Mouse (Mus musculus) forebrain, embryonic 15.5 days (tissue): ENCODE measurements around the gene Ppp1cb. TPM values are rescaled to one million over a fixed set of nuclear protein-coding genes. Genes with fewer than 3 reads are reported as not detected.

Source experiments
- ATAC-seq: fragments of 200-750 bp; cut with Nextera tagmentation; replicated peaks from 2 replicates; pipeline ENCODE4 v1.8.0; 2017; ENCODE audit warnings: mild to moderate bottlenecking, moderate TSS enrichment, moderate library complexity
- H3K27ac ChIP-seq: fragments of 300-500 bp; sonication (generic); replicated peaks from 2 replicates; pipeline ENCODE4 v1.5.1; 2015; ENCODE audit warnings: mild to moderate bottlenecking, inconsistent platforms
- H3K27me3 ChIP-seq: fragments of 300-500 bp; sonication (generic); 2 replicates; pipeline ENCODE4 v1.6.1; 2015; ENCODE audit warnings: inconsistent platforms
- H3K36me3 ChIP-seq: fragments of 300-500 bp; sonication (generic); 2 replicates; pipeline ENCODE4 v1.6.1; 2015; ENCODE audit warnings: mild to moderate bottlenecking, inconsistent platforms
- H3K4me1 ChIP-seq: fragments of 300-500 bp; sonication (generic); 2 replicates; pipeline ENCODE4 v1.6.1; 2015; ENCODE audit warnings: inconsistent platforms
- H3K4me2 ChIP-seq: fragments of 300-500 bp; sonication (generic); replicated peaks from 2 replicates; pipeline ENCODE4 v1.6.1; 2015; ENCODE audit warnings: mild to moderate bottlenecking, inconsistent platforms
- H3K4me3 ChIP-seq: fragments of 300-500 bp; sonication (generic); 2 replicates; pipeline ENCODE4 v1.5.1; 2015; ENCODE audit warnings: mild to moderate bottlenecking, inconsistent platforms
- H3K9ac ChIP-seq: fragments of 300-500 bp; sonication (generic); replicated peaks from 2 replicates; pipeline ENCODE4 v1.6.1; 2015; ENCODE audit warnings: mild to moderate bottlenecking, inconsistent platforms
- H3K9me3 ChIP-seq: fragments of 300-500 bp; sonication (generic); 2 replicates; pipeline ENCODE4 v1.6.1; 2016; ENCODE audit warnings: inconsistent platforms
- WGBS: fragments of 180-500 bp; shearing (Covaris S2); methylation state at CpG from one replicate; pipeline ENCODE4 v1.1.7; 2015; ENCODE audit warnings: mixed read lengths; 5-methylcytosine and 5-hydroxymethylcytosine counted together
- polyA plus RNA-seq: library from polyadenylated mRNA; unstranded; fragments of >200 nt; fragmentation: Nextera tagmentation; extraction: Ambion mirVana; gene quantifications from 2 replicates; pipeline ENCODE4 v1.2.1, GENCODE M21; 2015

The Ppp1cb gene
- polyA plus RNA-seq, 1 experiment from 2014 or later, result 225 TPM

DNA sequence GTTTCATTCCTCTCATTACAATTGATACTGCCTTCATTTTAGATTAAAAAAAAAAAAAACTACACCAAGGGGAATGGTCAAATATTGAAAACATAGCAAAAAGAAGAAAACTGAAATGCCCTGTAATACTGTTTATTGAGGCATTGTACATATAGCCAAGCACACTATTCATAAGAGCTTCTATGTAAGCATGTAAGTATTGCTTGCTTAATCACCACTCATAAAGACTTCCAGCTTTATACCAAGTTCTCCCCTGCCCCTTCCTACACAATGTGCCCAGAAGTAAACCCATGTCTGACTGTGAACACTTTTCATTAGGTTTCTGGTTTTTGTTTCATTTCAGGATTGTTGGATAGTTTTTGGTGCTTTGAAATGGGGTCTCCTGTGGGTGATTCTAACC, 11.8 kb upstream of the Ppp1cb start:
- H3K4me2 ChIP-seq, result no peak overlapping the region
- ATAC-seq, result no peak
- H3K4me3 ChIP-seq, result no peak overlapping the region
- no peak overlapping the region for H3K27ac ChIP-seq
- H3K4me1 ChIP-seq, result peaks cover 6% of the 10 kb centered on the region; the same call in 1 of the 2 replicates
- no peaks in the 10 kb centered on the region for H3K27me3 ChIP-seq
- H3K9ac ChIP-seq, result no peak overlapping the region
- no peaks in the 10 kb centered on the region for H3K36me3 ChIP-seq
- H3K9me3 ChIP-seq, result no peaks in the 10 kb centered on the region

DNA sequence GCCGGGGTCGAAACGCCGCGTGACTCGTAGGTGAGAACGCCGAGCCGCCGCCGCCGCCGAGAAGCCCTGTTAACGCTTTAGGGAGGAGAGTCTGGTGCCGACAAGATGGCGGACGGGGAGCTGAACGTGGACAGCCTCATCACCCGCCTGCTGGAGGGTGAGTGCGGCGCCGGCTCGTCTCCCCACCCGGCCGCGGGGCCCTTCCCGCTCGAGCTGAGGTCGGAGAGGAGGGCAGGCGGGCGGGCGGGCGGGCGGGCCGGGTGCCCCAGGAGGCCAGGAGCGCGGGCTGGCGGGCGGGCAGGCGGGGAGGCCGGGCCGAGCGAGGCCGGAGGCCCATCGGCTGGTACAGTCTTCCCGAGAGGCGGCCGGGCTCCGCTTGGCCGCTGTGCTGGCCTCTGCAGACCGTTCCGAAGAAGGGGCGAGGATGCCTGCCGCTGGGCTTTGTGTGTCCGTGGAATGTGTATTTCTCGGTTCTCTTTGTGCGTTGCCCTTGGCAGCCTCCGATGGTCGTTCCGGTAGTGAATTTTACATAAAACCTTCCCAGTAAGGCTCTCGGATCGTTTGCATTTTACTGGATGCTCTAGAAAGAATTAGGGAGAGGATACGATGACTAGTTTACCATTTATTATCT, 723 bp downstream of the Ppp1cb start:
- peak overlapping the region; percentile 68 for H3K4me2 ChIP-seq
- peak; percentile 88 for ATAC-seq
- H3K9me3 ChIP-seq, result no peaks in the 10 kb centered on the region
- H3K36me3 ChIP-seq, result no peaks in the 10 kb centered on the region
- peak overlapping the region; percentile 89 for H3K4me3 ChIP-seq
- no peaks in the 10 kb centered on the region for H3K27me3 ChIP-seq
- H3K9ac ChIP-seq, result peak overlapping the region; percentile 98
- 2% methylated on average over 60 of the region's 63 CpGs for WGBS
- peak overlapping the region; percentile 99 for H3K27ac ChIP-seq
- peaks cover 21% of the 10 kb centered on the region for H3K4me1 ChIP-seq

- Histone ChIP-seq H3K4me3 (peak overlapping the region; percentile 89), H3K27me3 (no peaks in the 10 kb centered on the region), H3K4me1 (peaks cover 21% of the 10 kb centered on the region), H3K9ac (peak overlapping the region; percentile 98), H3K4me2 (peak overlapping the region; percentile 68), H3K36me3 (no peaks in the 10 kb centered on the region), H3K27ac (peak overlapping the region; percentile 99), H3K9me3 (no peaks in the 10 kb centered on the region)
- no peak for ATAC-seq
- under 1% methylated on average over 19 of the region's 19 CpGs for WGBS
Measured at GRCm38 (mm10) chr5:32459882-32460751, 1.5 kb downstream of the Ppp1cb start.

GRCm38 (mm10) chr5:32460973-32461372, 2.3 kb downstream of the Ppp1cb start:
- 0 out of 2 replicates have a peak overlapping the region, but pooled peaks have one; percentile 24 for H3K9ac ChIP-seq
- H3K4me1 ChIP-seq, result peaks cover 21% of the 10 kb centered on the region
- H3K27ac ChIP-seq, result no peak overlapping the region
- no peaks in the 10 kb centered on the region for H3K36me3 ChIP-seq
- H3K27me3 ChIP-seq, result no peaks in the 10 kb centered on the region
- ATAC-seq, result no peak
- peak overlapping the region; percentile 25 for H3K4me3 ChIP-seq
- H3K4me2 ChIP-seq, result peak overlapping the region; percentile 39
- 43% methylated on average over 2 of the region's 2 CpGs for WGBS
- no peaks in the 10 kb centered on the region for H3K9me3 ChIP-seq

GRCm38 (mm10) chr5:32472332-32473028, 13.8 kb downstream of the Ppp1cb start:
- Histone ChIP-seq H3K4me2 (no peak overlapping the region), H3K9me3 (no peaks in the 10 kb centered on the region), H3K4me1 (no peaks in the 10 kb centered on the region), H3K27me3 (no peaks in the 10 kb centered on the region), H3K36me3 (no peaks in the 10 kb centered on the region), H3K9ac (no peak overlapping the region), H3K27ac (no peak overlapping the region), H3K4me3 (no peak overlapping the region)
- no peak for ATAC-seq
- 93% methylated on average over 4 of the region's 4 CpGs for WGBS

DNA sequence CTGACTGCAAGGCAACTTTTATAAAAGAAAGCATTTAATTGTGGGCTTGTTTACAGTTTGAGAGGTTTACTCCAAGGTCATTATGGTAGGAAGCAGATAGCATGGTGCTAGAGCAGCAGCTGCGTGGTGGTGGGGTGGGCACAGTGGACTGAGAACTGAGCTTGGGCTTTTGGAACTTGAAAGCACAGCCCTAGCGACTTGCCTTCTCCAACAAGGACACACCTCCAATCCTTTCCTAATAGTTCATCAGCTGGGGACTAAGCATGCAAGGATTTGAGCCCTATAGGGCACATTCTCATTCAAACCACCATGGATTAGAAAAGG, 14.3 kb downstream of the Ppp1cb start:
- 87% methylated on average over 2 of the region's 2 CpGs for WGBS
- Histone ChIP-seq H3K27me3 (no peaks in the 10 kb centered on the region), H3K4me2 (no peak overlapping the region), H3K4me3 (no peak overlapping the region), H3K27ac (no peak overlapping the region), H3K4me1 (no peaks in the 10 kb centered on the region), H3K9ac (no peak overlapping the region), H3K9me3 (no peaks in the 10 kb centered on the region), H3K36me3 (no peaks in the 10 kb centered on the region)
- ATAC-seq, result no peak

DNA sequence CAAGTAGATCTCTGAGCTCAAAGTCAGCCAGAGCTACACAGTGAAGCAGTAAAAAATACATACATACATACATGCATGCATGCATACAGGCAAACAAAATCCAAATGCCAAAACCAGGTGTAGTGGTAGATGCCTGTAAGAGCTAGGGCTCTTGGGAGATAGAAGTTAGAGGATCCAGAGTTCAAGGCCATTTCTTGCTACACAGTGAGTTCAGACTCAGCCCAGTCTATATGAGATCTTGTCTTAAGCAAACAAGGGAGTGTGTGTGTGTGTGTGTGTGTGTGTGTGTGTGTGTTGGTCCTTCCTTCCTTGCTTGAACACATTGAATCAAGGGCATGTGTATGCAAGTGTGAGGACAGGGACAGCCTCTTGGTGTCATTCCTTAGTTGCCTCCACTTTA, 17.9 kb downstream of the Ppp1cb start:
- Histone ChIP-seq H3K4me2 (no peak overlapping the region), H3K9ac (no peak overlapping the region), H3K9me3 (no peaks in the 10 kb centered on the region), H3K27me3 (no peaks in the 10 kb centered on the region), H3K4me3 (no peak overlapping the region), H3K27ac (no peak overlapping the region), H3K4me1 (no peaks in the 10 kb centered on the region), H3K36me3 (peaks cover 20% of the 10 kb centered on the region)
- no peak for ATAC-seq

GRCm38 (mm10) chr5:32478972-32479371, 20.3 kb downstream of the Ppp1cb start:
- no peak overlapping the region for H3K27ac ChIP-seq

DNA sequence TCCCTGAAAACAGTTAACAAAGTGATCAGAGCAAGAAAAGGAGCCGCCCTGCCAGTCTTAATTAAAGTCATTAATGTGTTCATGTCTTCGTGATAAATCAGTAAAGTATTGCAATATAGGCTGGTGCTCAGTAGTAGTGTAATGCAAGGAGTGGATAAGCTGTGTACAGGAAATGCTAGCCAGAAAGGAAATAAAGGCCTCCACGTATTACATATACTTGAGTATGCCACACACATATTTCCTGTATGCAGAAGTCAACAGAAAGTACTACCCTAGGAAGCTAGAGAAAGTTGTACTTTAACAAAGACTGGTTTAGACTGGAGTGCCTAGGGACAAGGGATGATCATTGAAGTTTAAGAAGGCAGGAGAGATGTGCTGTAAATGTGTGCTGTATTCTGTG, 26.8 kb downstream of the Ppp1cb start:
- Histone ChIP-seq H3K27ac (no peak overlapping the region), H3K4me3 (no peak overlapping the region), H3K4me2 (no peak overlapping the region), H3K9me3 (no peaks in the 10 kb centered on the region), H3K4me1 (no peaks in the 10 kb centered on the region), H3K9ac (no peak overlapping the region), H3K36me3 (peaks cover 76% of the 10 kb centered on the region), H3K27me3 (no peaks in the 10 kb centered on the region)
- no peak for ATAC-seq
- 86% methylated on average over 3 of the region's 3 CpGs for WGBS

More at GRCm38 (mm10) chr5:32478972-32479371, 20.3 kb downstream of the Ppp1cb start:
- WGBS, result 95% methylated on average over 4 of the region's 4 CpGs
- Histone ChIP-seq H3K27me3 (no peaks in the 10 kb centered on the region), H3K4me3 (no peak overlapping the region), H3K36me3 (peaks cover 28% of the 10 kb centered on the region), H3K4me1 (no peaks in the 10 kb centered on the region), H3K9me3 (no peaks in the 10 kb centered on the region), H3K9ac (no peak overlapping the region), H3K4me2 (no peak overlapping the region)
- ATAC-seq, result no peak

DNA sequence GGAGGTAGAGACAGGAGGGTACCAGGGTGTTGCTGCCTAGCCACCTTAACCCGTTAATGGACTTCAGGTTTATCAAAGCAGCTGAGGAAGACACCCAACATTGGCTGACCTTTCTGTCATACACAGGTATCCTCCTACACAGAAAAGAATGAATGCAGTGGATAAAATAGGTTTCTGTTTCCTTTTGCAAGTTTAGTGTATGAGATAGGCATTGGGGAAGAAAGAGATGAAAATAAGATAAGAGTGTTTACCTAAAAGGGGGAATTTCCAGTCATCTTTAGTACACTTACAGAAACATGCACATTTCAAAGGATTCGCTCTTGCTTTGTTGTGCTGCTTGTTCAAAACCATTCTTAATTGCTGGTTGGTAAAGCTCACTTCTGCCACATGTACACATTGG, 29.4 kb downstream of the Ppp1cb start:
- Histone ChIP-seq H3K36me3 (peaks cover 70% of the 10 kb centered on the region), H3K27me3 (no peaks in the 10 kb centered on the region), H3K27ac (no peak overlapping the region), H3K9ac (no peak overlapping the region), H3K4me2 (no peak overlapping the region), H3K9me3 (no peaks in the 10 kb centered on the region), H3K4me3 (no peak overlapping the region), H3K4me1 (no peaks in the 10 kb centered on the region)
- WGBS, result 92% methylated on average over 2 of the region's 2 CpGs
- ATAC-seq, result no peak

DNA sequence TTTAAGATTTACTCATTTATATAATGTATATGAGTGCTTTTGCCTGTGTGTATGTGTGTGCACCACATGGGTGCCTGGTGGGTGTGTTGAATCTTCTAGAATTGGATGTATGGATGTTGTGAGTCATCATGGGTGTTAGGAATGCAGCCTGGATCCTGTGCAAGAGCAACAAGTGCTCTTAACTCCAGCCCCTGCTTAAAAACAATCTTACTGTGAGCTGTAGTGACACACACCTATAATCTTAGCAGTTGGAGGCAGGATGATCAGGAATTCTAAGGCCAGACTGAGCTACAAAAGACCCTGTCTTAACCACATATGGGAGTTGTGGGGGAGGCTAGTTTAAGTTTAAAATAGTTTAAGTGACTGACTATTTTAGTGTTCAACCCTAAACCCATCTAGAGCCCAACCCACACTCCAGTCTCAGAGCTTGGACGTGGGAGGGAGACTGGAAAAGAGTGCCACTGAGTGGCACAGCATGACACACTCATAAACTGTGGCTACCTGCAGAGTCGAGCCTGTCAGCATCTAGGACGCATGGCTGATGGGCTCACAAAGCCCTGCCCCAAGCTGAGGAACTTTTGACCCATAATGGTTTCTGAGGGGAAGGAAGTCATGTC, 35.5 kb downstream of the Ppp1cb start:
- Histone ChIP-seq H3K27me3 (no peaks in the 10 kb centered on the region), H3K36me3 (peaks cover 32% of the 10 kb centered on the region), H3K4me1 (no peaks in the 10 kb centered on the region), H3K9ac (no peak overlapping the region), H3K4me2 (no peak overlapping the region), H3K9me3 (no peaks in the 10 kb centered on the region), H3K4me3 (no peak overlapping the region), H3K27ac (no peak overlapping the region)
- ATAC-seq, result no peak
- 79% methylated on average over 3 of the region's 3 CpGs for WGBS

- no peak overlapping the region for H3K27ac ChIP-seq
- H3K9ac ChIP-seq, result no peak overlapping the region
- no peaks in the 10 kb centered on the region for H3K27me3 ChIP-seq
- peaks cover 3% of the 10 kb centered on the region for H3K36me3 ChIP-seq
- WGBS, result 70% methylated on average over 3 of the region's 3 CpGs
- no peaks in the 10 kb centered on the region for H3K9me3 ChIP-seq
- no peak overlapping the region for H3K4me2 ChIP-seq
- H3K4me3 ChIP-seq, result no peak overlapping the region
- ATAC-seq, result no peak
- no peaks in the 10 kb centered on the region for H3K4me1 ChIP-seq
Measured at GRCm38 (mm10) chr5:32508766-32509165, 50.1 kb downstream of the Ppp1cb start.
